Mouse (Mus musculus) stomach, embryonic 15.5 days (tissue): ENCODE measurements around the gene Zmym2. TPM values are rescaled to one million over a fixed set of nuclear protein-coding genes. Genes with fewer than 3 reads are reported as not detected.
"Not testable (repeated sequence)": the region's sequence is repeated elsewhere in the genome, so short reads cannot be mapped to it uniquely, and the experiment has no call there.

Experiments used
- ATAC-seq: fragments of 200-750 bp; cut with Nextera tagmentation; 2 replicates; pipeline ENCODE4 v1.8.0; 2017; ENCODE audit warnings: low read depth, moderate number of reproducible peaks, moderate TSS enrichment; ENCODE audit not compliant: insufficient read depth, low FRiP score
- H3K27ac ChIP-seq: fragments of 300-500 bp; sonication (generic); 2 replicates; pipeline ENCODE4 v1.5.1; 2015; ENCODE audit warnings: mild to moderate bottlenecking, inconsistent platforms
- H3K27me3 ChIP-seq: fragments of 300-500 bp; sonication (generic); replicated peaks from 2 replicates; pipeline ENCODE4 v1.6.1; 2015; ENCODE audit warnings: inconsistent platforms
- H3K36me3 ChIP-seq: fragments of 300-500 bp; sonication (generic); 2 replicates; pipeline ENCODE4 v1.6.1; 2015; ENCODE audit warnings: inconsistent platforms
- H3K4me1 ChIP-seq: fragments of 300-500 bp; sonication (generic); 2 replicates; pipeline ENCODE4 v1.6.1; 2015; ENCODE audit warnings: inconsistent platforms
- H3K4me2 ChIP-seq: fragments of 300-500 bp; sonication (generic); 2 replicates; pipeline ENCODE4 v1.6.1; 2015; ENCODE audit warnings: mild to moderate bottlenecking, inconsistent platforms
- H3K4me3 ChIP-seq: fragments of 300-500 bp; sonication (generic); replicated peaks from 2 replicates; pipeline ENCODE4 v1.5.1; 2015; ENCODE audit warnings: inconsistent platforms
- H3K9ac ChIP-seq: fragments of 300-500 bp; sonication (generic); 2 replicates; pipeline ENCODE4 v1.6.1; 2015; ENCODE audit warnings: inconsistent platforms
- H3K9me3 ChIP-seq: fragments of 300-500 bp; sonication (generic); 2 replicates; pipeline ENCODE4 v1.6.1; 2016; ENCODE audit warnings: inconsistent platforms
- WGBS: fragments of 180-500 bp; shearing (Covaris S2); methylation state at CpG from one replicate; pipeline ENCODE4 v1.1.7; 2015; 5-methylcytosine and 5-hydroxymethylcytosine counted together
- polyA plus RNA-seq: library from polyadenylated mRNA; unstranded; fragments of >200 nt; fragmentation: Nextera tagmentation; extraction: Ambion mirVana; gene quantifications from 2 replicates; pipeline ENCODE4 v1.2.1, GENCODE M21; 2015

Gene Zmym2
- polyA plus RNA-seq, 1 experiment from 2014 or later = 33.1 TPM

- ATAC-seq = no peak
- Histone ChIP-seq H3K9ac (peak overlapping the region; percentile 34; the same call in 1 of the 2 replicates), H3K27me3 (no peaks in the 10 kb centered on the region), H3K4me3 (peak overlapping the region; percentile 58), H3K27ac (peak overlapping the region; percentile 90), H3K9me3 (no peaks in the 10 kb centered on the region), H3K4me2 (peak overlapping the region; percentile 87), H3K4me1 (peaks cover 10% of the 10 kb centered on the region), H3K36me3 (no peaks in the 10 kb centered on the region)
- under 1% methylated on average over 36 of the region's 36 CpGs for WGBS
These were observed 1.1 kb upstream of the Zmym2 start for GRCm38 (mm10) chr14:56885308-56885771.

GRCm38 (mm10) chr14:56885986-56886593, 363 bp upstream of the Zmym2 start:
- peaks cover 12% of the 10 kb centered on the region for H3K4me1 ChIP-seq
- ATAC-seq = peak; percentile 98
- peak overlapping the region; percentile 50; the same call in 1 of the 2 replicates for H3K9ac ChIP-seq
- peak overlapping the region; percentile 58 for H3K4me3 ChIP-seq
- peak overlapping the region; percentile 87 for H3K4me2 ChIP-seq
- H3K9me3 ChIP-seq, H3K27me3 ChIP-seq, H3K36me3 ChIP-seq: not testable (repeated sequence)
- peak overlapping the region; percentile 90 for H3K27ac ChIP-seq
- WGBS = 0% methylated on average over 35 of the region's 69 CpGs

- no peak for ATAC-seq
- Histone ChIP-seq H3K9me3 (no peaks in the 10 kb centered on the region), H3K4me2 (peak overlapping the region; percentile 80), H3K27me3 (no peaks in the 10 kb centered on the region), H3K27ac (peak overlapping the region; percentile 99), H3K4me3 (peak overlapping the region; percentile 69), H3K36me3 (0 out of 2 replicates have a peak, but pooled peaks cover 2% of the 10 kb centered on the region), H3K4me1 (peaks cover 12% of the 10 kb centered on the region), H3K9ac (peak overlapping the region; percentile 82)
- WGBS = 0% methylated on average over 3 of the region's 3 CpGs
These were observed 1.0 kb downstream of the Zmym2 start for GRCm38 (mm10) chr14:56887514-56887880.

GRCm38 (mm10) chr14:56887887-56888286, 1.4 kb downstream of the Zmym2 start:
- Histone ChIP-seq H3K4me2 (peak overlapping the region; percentile 80), H3K4me1 (peaks cover 12% of the 10 kb centered on the region), H3K27ac (peak overlapping the region; percentile 99), H3K27me3 (no peaks in the 10 kb centered on the region), H3K4me3 (peak overlapping the region; percentile 69), H3K36me3 (0 out of 2 replicates have a peak, but pooled peaks cover 3% of the 10 kb centered on the region), H3K9ac (peak overlapping the region; percentile 82; the same call in 1 of the 2 replicates), H3K9me3 (no peaks in the 10 kb centered on the region)
- ATAC-seq = no peak
- under 1% methylated on average over 9 of the region's 9 CpGs for WGBS

GRCm38 (mm10) chr14:56888416-56888815, 2.0 kb downstream of the Zmym2 start:
- Histone ChIP-seq H3K27ac (no peak overlapping the region), H3K36me3 (0 out of 2 replicates have a peak, but pooled peaks cover 3% of the 10 kb centered on the region), H3K27me3 (no peaks in the 10 kb centered on the region), H3K9ac (no peak overlapping the region), H3K4me3 (peak overlapping the region; percentile 69), H3K4me1 (peaks cover 12% of the 10 kb centered on the region), H3K4me2 (peak overlapping the region; percentile 80), H3K9me3 (no peaks in the 10 kb centered on the region)
- 81% methylated on average over 2 of the region's 2 CpGs for WGBS
- no peak for ATAC-seq

GRCm38 (mm10) chr14:56894417-56894816, 8.0 kb downstream of the Zmym2 start:
- Histone ChIP-seq H3K27me3 (no peaks in the 10 kb centered on the region), H3K9ac (no peak overlapping the region), H3K4me2 (no peak overlapping the region), H3K36me3 (peaks cover 7% of the 10 kb centered on the region; the same call in 1 of the 2 replicates), H3K9me3 (no peaks in the 10 kb centered on the region), H3K4me3 (no peak overlapping the region), H3K27ac (no peak overlapping the region), H3K4me1 (0 out of 2 replicates have a peak, but pooled peaks cover 3% of the 10 kb centered on the region)
- 72% methylated on average over 2 of the region's 2 CpGs for WGBS
- ATAC-seq = no peak

GRCm38 (mm10) chr14:56896521-56896920, 10.1 kb downstream of the Zmym2 start:
- Histone ChIP-seq H3K4me3 (no peak overlapping the region), H3K9ac (no peak overlapping the region), H3K9me3 (no peaks in the 10 kb centered on the region), H3K4me2 (no peak overlapping the region), H3K4me1 (no peaks in the 10 kb centered on the region), H3K36me3 (peaks cover 7% of the 10 kb centered on the region; the same call in 1 of the 2 replicates), H3K27me3 (no peaks in the 10 kb centered on the region), H3K27ac (no peak overlapping the region)
- ATAC-seq = no peak
- 97% methylated on average over 1 of the region's 1 CpGs for WGBS

GRCm38 (mm10) chr14:56897475-56897874, 11.0 kb downstream of the Zmym2 start:
- Histone ChIP-seq H3K4me2 (no peak overlapping the region), H3K4me1 (no peaks in the 10 kb centered on the region), H3K9ac (no peak overlapping the region), H3K36me3 (peaks cover 5% of the 10 kb centered on the region; the same call in 1 of the 2 replicates), H3K27me3 (no peaks in the 10 kb centered on the region), H3K27ac (no peak overlapping the region), H3K9me3 (no peaks in the 10 kb centered on the region), H3K4me3 (no peak overlapping the region)
- 95% methylated on average over 2 of the region's 2 CpGs for WGBS
- ATAC-seq = no peak

- H3K4me1 ChIP-seq = no peaks in the 10 kb centered on the region
- H3K4me3 ChIP-seq = no peak overlapping the region
- ATAC-seq = no peak
- no peaks in the 10 kb centered on the region for H3K9me3 ChIP-seq
- no peak overlapping the region for H3K27ac ChIP-seq
- no peak overlapping the region for H3K4me2 ChIP-seq
- H3K36me3 ChIP-seq = peaks cover 6% of the 10 kb centered on the region
- H3K9ac ChIP-seq = no peak overlapping the region
- no peaks in the 10 kb centered on the region for H3K27me3 ChIP-seq
These were observed 13.2 kb downstream of the Zmym2 start for GRCm38 (mm10) chr14:56899656-56900055.

- peaks cover 3% of the 10 kb centered on the region; the same call in 1 of the 2 replicates for H3K36me3 ChIP-seq
- H3K4me2 ChIP-seq = no peak overlapping the region
- H3K9me3 ChIP-seq = no peaks in the 10 kb centered on the region
- no peaks in the 10 kb centered on the region for H3K27me3 ChIP-seq
- no peak for ATAC-seq
- no peak overlapping the region for H3K4me3 ChIP-seq
- H3K4me1 ChIP-seq = no peaks in the 10 kb centered on the region
- no peak overlapping the region for H3K27ac ChIP-seq
- WGBS = 81% methylated on average over 6 of the region's 6 CpGs
- H3K9ac ChIP-seq = no peak overlapping the region
These were observed 16.6 kb downstream of the Zmym2 start for GRCm38 (mm10) chr14:56903039-56903438.

- H3K9ac ChIP-seq = no peak overlapping the region
- no peak for ATAC-seq
- H3K4me1 ChIP-seq = no peaks in the 10 kb centered on the region
- peaks cover 3% of the 10 kb centered on the region; the same call in 1 of the 2 replicates for H3K36me3 ChIP-seq
- no peak overlapping the region for H3K4me3 ChIP-seq
- no peak overlapping the region for H3K4me2 ChIP-seq
- no peaks in the 10 kb centered on the region for H3K9me3 ChIP-seq
- H3K27me3 ChIP-seq = no peaks in the 10 kb centered on the region
- 89% methylated on average over 1 of the region's 1 CpGs for WGBS
- H3K27ac ChIP-seq = no peak overlapping the region
These were observed 19.2 kb downstream of the Zmym2 start for GRCm38 (mm10) chr14:56905696-56906095.

GRCm38 (mm10) chr14:56918532-56918931, 32.1 kb downstream of the Zmym2 start:
- Histone ChIP-seq H3K4me3 (no peak overlapping the region), H3K4me2 (no peak overlapping the region), H3K36me3 (peaks cover 16% of the 10 kb centered on the region; the same call in 1 of the 2 replicates), H3K4me1 (no peaks in the 10 kb centered on the region), H3K27ac (no peak overlapping the region), H3K27me3 (no peaks in the 10 kb centered on the region), H3K9me3 (no peaks in the 10 kb centered on the region), H3K9ac (no peak overlapping the region)
- no peak for ATAC-seq
- WGBS = 57% methylated on average over 3 of the region's 3 CpGs
